Mouse (Mus musculus): Measurements from ENCODE around the gene Sema4a. TPM values are rescaled to one million over a fixed set of nuclear protein-coding genes. Genes with fewer than 3 reads are reported as not detected.

Sema4a gene
- polyA plus RNA-seq, 1 experiment from 2014 or later, result 9.3 TPM

- DNase-seq (ENCODE audit: low spot score), result no peak
- Histone ChIP-seq H3K4me2 (ENCODE audit: low read depth, low read length, severe bottlenecking) (no peak overlapping the region), H3K4me3 (ENCODE audit: low read depth, low read length) (no peak overlapping the region), H3K36me3 (ENCODE audit: control insufficient read depth, insufficient read depth, low read length) (no peaks in the 10 kb centered on the region), H3K27ac (ENCODE audit: low read depth, low read length) (no peak overlapping the region), H3K27me3 (ENCODE audit: control insufficient read depth, insufficient read depth, low read length) (peaks cover 37% of the 10 kb centered on the region), H3K9me3 (ENCODE audit: control insufficient read depth, low read length) (no peaks in the 10 kb centered on the region), H3K9ac (ENCODE audit: low read length) (no peak overlapping the region), H3K4me1 (replicated peaks; ENCODE audit: control insufficient read depth, insufficient read depth, low read length) (peaks cover 7% of the 10 kb centered on the region; the same call in 1 of the 2 replicates)
- WGBS, result 27% methylated on average over 18 of the region's 18 CpGs
- no peak for ATAC-seq (replicated peaks; ENCODE audit: low FRiP score)
These were observed 21.4 kb upstream of the Sema4a start for GRCm38 (mm10) chr3:88482336-88482735.

- peaks cover 37% of the 10 kb centered on the region for H3K27me3 ChIP-seq (ENCODE audit: control insufficient read depth, insufficient read depth, low read length)
- DNase-seq (ENCODE audit: low spot score) (no peak), ATAC-seq (replicated peaks; ENCODE audit: low FRiP score) (no peak)
- no peaks in the 10 kb centered on the region for H3K36me3 ChIP-seq (ENCODE audit: control insufficient read depth, insufficient read depth, low read length)
- no peaks in the 10 kb centered on the region for H3K9me3 ChIP-seq (ENCODE audit: control insufficient read depth, low read length)
- H3K27ac ChIP-seq (ENCODE audit: low read depth, low read length), result no peak overlapping the region
- 71% methylated on average over 8 of the region's 8 CpGs for WGBS
- no peak overlapping the region for H3K4me2 ChIP-seq (ENCODE audit: low read depth, low read length, severe bottlenecking)
- H3K9ac ChIP-seq (ENCODE audit: low read length), result no peak overlapping the region
- no peak overlapping the region for H3K4me3 ChIP-seq (ENCODE audit: low read depth, low read length)
- peaks cover 7% of the 10 kb centered on the region; the same call in 1 of the 2 replicates for H3K4me1 ChIP-seq (replicated peaks; ENCODE audit: control insufficient read depth, insufficient read depth, low read length)
These were observed 20.5 kb upstream of the Sema4a start for GRCm38 (mm10) chr3:88481372-88482040.

GRCm38 (mm10) chr3:88480679-88481078 is 19.7 kb upstream of the Sema4a start:
- Histone ChIP-seq H3K4me2 (ENCODE audit: low read depth, low read length, severe bottlenecking) (no peak overlapping the region), H3K27ac (ENCODE audit: low read depth, low read length) (no peak overlapping the region), H3K4me3 (ENCODE audit: low read depth, low read length) (no peak overlapping the region), H3K9me3 (ENCODE audit: control insufficient read depth, low read length) (no peaks in the 10 kb centered on the region), H3K4me1 (replicated peaks; ENCODE audit: control insufficient read depth, insufficient read depth, low read length) (peaks cover 7% of the 10 kb centered on the region; the same call in 1 of the 2 replicates), H3K36me3 (ENCODE audit: control insufficient read depth, insufficient read depth, low read length) (no peaks in the 10 kb centered on the region), H3K9ac (ENCODE audit: low read length) (no peak overlapping the region), H3K27me3 (ENCODE audit: control insufficient read depth, insufficient read depth, low read length) (peaks cover 30% of the 10 kb centered on the region)
- WGBS, result 89% methylated on average over 5 of the region's 5 CpGs
- no peak for ATAC-seq (replicated peaks; ENCODE audit: low FRiP score)
- DNase-seq (ENCODE audit: low spot score), result no peak

- ATAC-seq (replicated peaks; ENCODE audit: low FRiP score) (no peak), DNase-seq (ENCODE audit: low spot score) (no peak)
- 81% methylated on average over 4 of the region's 4 CpGs for WGBS
These were observed 18.8 kb upstream of the Sema4a start for GRCm38 (mm10) chr3:88479828-88480227.

GRCm38 (mm10) chr3:88479163-88479562 is 18.2 kb upstream of the Sema4a start:
- Histone ChIP-seq H3K4me3 (ENCODE audit: low read depth, low read length) (no peak overlapping the region), H3K27ac (ENCODE audit: low read depth, low read length) (no peak overlapping the region), H3K9me3 (ENCODE audit: control insufficient read depth, low read length) (no peaks in the 10 kb centered on the region), H3K4me2 (ENCODE audit: low read depth, low read length, severe bottlenecking) (no peak overlapping the region), H3K4me1 (replicated peaks; ENCODE audit: control insufficient read depth, insufficient read depth, low read length) (no peaks in the 10 kb centered on the region), H3K9ac (ENCODE audit: low read length) (no peak overlapping the region), H3K27me3 (ENCODE audit: control insufficient read depth, insufficient read depth, low read length) (peaks cover 18% of the 10 kb centered on the region), H3K36me3 (ENCODE audit: control insufficient read depth, insufficient read depth, low read length) (no peaks in the 10 kb centered on the region)
- DNase-seq (ENCODE audit: low spot score) (no peak), ATAC-seq (replicated peaks; ENCODE audit: low FRiP score) (no peak)
- WGBS, result 61% methylated on average over 3 of the region's 3 CpGs

More at GRCm38 (mm10) chr3:88479828-88480227, 18.8 kb upstream of the Sema4a start:
- Histone ChIP-seq H3K9ac (ENCODE audit: low read length) (no peak overlapping the region), H3K36me3 (ENCODE audit: control insufficient read depth, insufficient read depth, low read length) (no peaks in the 10 kb centered on the region), H3K27ac (ENCODE audit: low read depth, low read length) (no peak overlapping the region), H3K9me3 (ENCODE audit: control insufficient read depth, low read length) (no peaks in the 10 kb centered on the region), H3K4me2 (ENCODE audit: low read depth, low read length, severe bottlenecking) (no peak overlapping the region), H3K27me3 (ENCODE audit: control insufficient read depth, insufficient read depth, low read length) (peaks cover 25% of the 10 kb centered on the region), H3K4me3 (ENCODE audit: low read depth, low read length) (no peak overlapping the region), H3K4me1 (replicated peaks; ENCODE audit: control insufficient read depth, insufficient read depth, low read length) (peaks cover 4% of the 10 kb centered on the region; the same call in 1 of the 2 replicates)

GRCm38 (mm10) chr3:88477735-88478134 is 16.8 kb upstream of the Sema4a start:
- no peak overlapping the region for H3K9ac ChIP-seq (ENCODE audit: low read length)
- H3K27me3 ChIP-seq (ENCODE audit: control insufficient read depth, insufficient read depth, low read length), result peaks cover 6% of the 10 kb centered on the region; the same call in 1 of the 2 replicates
- no peak overlapping the region for H3K4me2 ChIP-seq (ENCODE audit: low read depth, low read length, severe bottlenecking)
- ATAC-seq (replicated peaks; ENCODE audit: low FRiP score), result 0 out of 2 replicates have a peak, but pooled peaks have one; percentile 33
- H3K4me1 ChIP-seq (replicated peaks; ENCODE audit: control insufficient read depth, insufficient read depth, low read length), result 0 out of 2 replicates have a peak, but pooled peaks cover 2% of the 10 kb centered on the region
- WGBS, result 2% methylated on average over 8 of the region's 8 CpGs
- H3K9me3 ChIP-seq (ENCODE audit: control insufficient read depth, low read length), result no peaks in the 10 kb centered on the region
- H3K4me3 ChIP-seq (ENCODE audit: low read depth, low read length), result no peak overlapping the region
- DNase-seq (ENCODE audit: low spot score), result peak; percentile 94
- no peaks in the 10 kb centered on the region for H3K36me3 ChIP-seq (ENCODE audit: control insufficient read depth, insufficient read depth, low read length)
- no peak overlapping the region for H3K27ac ChIP-seq (ENCODE audit: low read depth, low read length)

GRCm38 (mm10) chr3:88476403-88476802 is 15.4 kb upstream of the Sema4a start:
- Histone ChIP-seq H3K27me3 (ENCODE audit: control insufficient read depth, insufficient read depth, low read length) (no peaks in the 10 kb centered on the region), H3K27ac (ENCODE audit: low read depth, low read length) (no peak overlapping the region), H3K4me3 (ENCODE audit: low read depth, low read length) (no peak overlapping the region), H3K9me3 (ENCODE audit: control insufficient read depth, low read length) (no peaks in the 10 kb centered on the region), H3K36me3 (ENCODE audit: control insufficient read depth, insufficient read depth, low read length) (no peaks in the 10 kb centered on the region), H3K9ac (ENCODE audit: low read length) (no peak overlapping the region), H3K4me1 (replicated peaks; ENCODE audit: control insufficient read depth, insufficient read depth, low read length) (0 out of 2 replicates have a peak, but pooled peaks cover 2% of the 10 kb centered on the region), H3K4me2 (ENCODE audit: low read depth, low read length, severe bottlenecking) (no peak overlapping the region)
- 64% methylated on average over 6 of the region's 6 CpGs for WGBS
- no peak for ATAC-seq (replicated peaks; ENCODE audit: low FRiP score)
- no peak for DNase-seq (ENCODE audit: low spot score)

GRCm38 (mm10) chr3:88473571-88473970 is 12.6 kb upstream of the Sema4a start:
- no peak overlapping the region for H3K4me3 ChIP-seq (ENCODE audit: low read depth, low read length)
- ATAC-seq (replicated peaks; ENCODE audit: low FRiP score) (no peak), DNase-seq (ENCODE audit: low spot score) (no peak)
- no peaks in the 10 kb centered on the region for H3K9me3 ChIP-seq (ENCODE audit: control insufficient read depth, low read length)
- no peaks in the 10 kb centered on the region for H3K27me3 ChIP-seq (ENCODE audit: control insufficient read depth, insufficient read depth, low read length)
- 87% methylated on average over 1 of the region's 1 CpGs for WGBS
- no peak overlapping the region for H3K27ac ChIP-seq (ENCODE audit: low read depth, low read length)
- no peak overlapping the region for H3K9ac ChIP-seq (ENCODE audit: low read length)
- H3K4me1 ChIP-seq (replicated peaks; ENCODE audit: control insufficient read depth, insufficient read depth, low read length), result 0 out of 2 replicates have a peak, but pooled peaks cover 2% of the 10 kb centered on the region
- no peaks in the 10 kb centered on the region for H3K36me3 ChIP-seq (ENCODE audit: control insufficient read depth, insufficient read depth, low read length)
- H3K4me2 ChIP-seq (ENCODE audit: low read depth, low read length, severe bottlenecking), result no peak overlapping the region

GRCm38 (mm10) chr3:88473020-88473419 is 12.0 kb upstream of the Sema4a start:
- ATAC-seq (replicated peaks; ENCODE audit: low FRiP score), result no peak; the same call in 1 of the 2 replicates
- 0 out of 2 replicates have a peak, but pooled peaks cover 2% of the 10 kb centered on the region for H3K4me1 ChIP-seq (replicated peaks; ENCODE audit: control insufficient read depth, insufficient read depth, low read length)
- H3K36me3 ChIP-seq (ENCODE audit: control insufficient read depth, insufficient read depth, low read length), result no peaks in the 10 kb centered on the region

More at GRCm38 (mm10) chr3:88473020-88473419, 12.0 kb upstream of the Sema4a start:
- Histone ChIP-seq H3K27ac (ENCODE audit: low read depth, low read length) (no peak overlapping the region), H3K4me3 (ENCODE audit: low read depth, low read length) (no peak overlapping the region), H3K27me3 (ENCODE audit: control insufficient read depth, insufficient read depth, low read length) (no peaks in the 10 kb centered on the region), H3K9me3 (ENCODE audit: control insufficient read depth, low read length) (no peaks in the 10 kb centered on the region), H3K4me2 (ENCODE audit: low read depth, low read length, severe bottlenecking) (no peak overlapping the region), H3K9ac (ENCODE audit: low read length) (no peak overlapping the region)
- 26% methylated on average over 5 of the region's 5 CpGs for WGBS
- peak; percentile 63 for DNase-seq (ENCODE audit: low spot score)
